Mouse (Mus musculus) ovary, postnatal 10 days (tissue): Measurements from ENCODE around the gene Trip13.

Source experiments
- DNase-seq: peaks from one replicate; pipeline ENCODE4 v3.0.0; 2022; ENCODE audit warnings: low spot score

The Trip13 gene

GRCm38 (mm10) chr13:73886601-73887000 lies 51.0 kb downstream of the Trip13 start:
- DNase-seq = no peak

GRCm38 (mm10) chr13:73886066-73886465 lies 51.5 kb downstream of the Trip13 start:
- DNase-seq = no peak

GRCm38 (mm10) chr13:73885656-73886055 lies 51.9 kb downstream of the Trip13 start:
- DNase-seq = no peak

GRCm38 (mm10) chr13:73881347-73881746 lies 56.2 kb downstream of the Trip13 start:
- no peak for DNase-seq

DNA sequence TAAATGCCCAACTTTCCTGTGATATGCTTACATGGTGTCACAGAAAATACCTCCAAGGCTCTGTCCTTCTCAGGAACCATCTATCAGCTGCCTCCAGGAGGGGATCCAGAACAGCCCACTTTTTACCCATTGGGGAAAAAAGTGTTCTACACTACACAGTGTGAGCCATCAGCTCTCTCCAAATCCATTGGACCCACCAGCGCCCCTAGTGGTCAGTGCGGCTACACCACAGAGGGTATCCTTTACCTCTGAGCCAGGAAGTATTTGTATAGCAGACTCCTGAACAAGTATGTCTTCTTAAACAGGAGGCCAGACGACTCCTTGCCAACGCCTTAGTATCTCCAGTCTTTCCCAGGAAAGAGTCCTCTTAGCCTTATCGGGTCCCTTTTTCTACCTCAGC lies 57.8 kb downstream of the Trip13 start:
- DNase-seq = no peak

GRCm38 (mm10) chr13:73872159-73872558 lies 65.4 kb downstream of the Trip13 start:
- DNase-seq = no peak
